Mouse (Mus musculus) small intestine, adult 2 months (tissue): ENCODE measurements around the gene Tprg.

Experiments used
- CTCF ChIP-seq: fragments of 200-500 bp; IDR thresholded peaks from 2 replicates; pipeline ENCODE4 v1.5.1; 2012; ENCODE audit warnings: low read depth, mild to moderate bottlenecking, control low read depth, inconsistent platforms, low read length, moderate library complexity, mixed read lengths; ENCODE audit not compliant: insufficient replicate concordance, insufficient read length; ENCODE audit errors: extremely low read depth
- POLR2A ChIP-seq: fragments of 200-500 bp; IDR thresholded peaks from 2 replicates; pipeline ENCODE4 v1.6.1; 2012; ENCODE audit warnings: low read depth, mild to moderate bottlenecking, control low read depth, inconsistent platforms, low read length, moderate library complexity

- TF ChIP-seq POLR2A (no peak), CTCF (no peak)
Measured at GRCm38 (mm10) chr16:25302616-25303015, 16.0 kb downstream of the Tprg start.
